8 mouse cellular contexts compared by ENCODE assay signal in genomic region chr14:55540787-55541321, GRCm38 (mm10). TPM values are rescaled to one million over a fixed set of nuclear protein-coding genes. Genes with fewer than 3 reads are reported as not detected.
DNase-seq lines count a peak whose midpoint lies in the region; ATAC-seq and TF ChIP-seq lines count a peak whose summit lies in the region.

No protein-coding gene starts in this region.

- H3K27ac ChIP-seq in embryonic facial prominence, embryonic 13.5 days: peak overlapping the region; percentile 91
- H3K27ac ChIP-seq in heart, adult 2 months: peak overlapping the region; percentile 92
- no peak overlapping the region for H3K27ac ChIP-seq in liver, adult 2 months (replicated peaks; ENCODE audit: insufficient read depth, low read depth, low read length)
- peak overlapping the region; percentile 75 for H3K27ac ChIP-seq in stomach, embryonic 14.5 days (ENCODE audit: low read length)

- peak overlapping the region; percentile 61 for H3K4me3 ChIP-seq in embryonic facial prominence, embryonic 13.5 days
- H3K4me3 ChIP-seq in heart, adult 2 months: peak overlapping the region; percentile 80
- peak overlapping the region; percentile 74 for H3K4me3 ChIP-seq in liver, adult 2 months (ENCODE audit: insufficient read depth, low read depth, low read length)
- peak overlapping the region; percentile 47 for H3K4me3 ChIP-seq in stomach, embryonic 14.5 days (ENCODE audit: low read depth, low read length)

- no peak for TF ChIP-seq EP300 in heart, adult 2 months (IDR thresholded peaks at IDR 0.05; ENCODE audit: insufficient read depth, low read depth, low read length)

- 2% methylated on average over 10 of the region's 10 CpGs for WGBS in embryonic facial prominence, embryonic 13.5 days
- 11% methylated on average over 10 of the region's 10 CpGs for WGBS in heart, adult 2 months
- WGBS in liver, adult 2 months: 33% methylated on average over 10 of the region's 10 CpGs
- WGBS in stomach, embryonic 14.5 days: 0% methylated on average over 10 of the region's 10 CpGs

- H3K36me3 ChIP-seq in embryonic facial prominence, embryonic 13.5 days: peaks cover 26% of the 10 kb centered on the region
- no peaks in the 10 kb centered on the region for H3K36me3 ChIP-seq in heart, adult 2 months (ENCODE audit: control insufficient read depth, insufficient read depth, low read length)
- no peaks in the 10 kb centered on the region for H3K36me3 ChIP-seq in liver, adult 2 months (ENCODE audit: control insufficient read depth, insufficient read depth, low read length)
- peaks cover 27% of the 10 kb centered on the region for H3K36me3 ChIP-seq in stomach, embryonic 14.5 days (ENCODE audit: control insufficient read depth, insufficient read depth, low read length)

- no peaks in the 10 kb centered on the region for H3K79me2 ChIP-seq in heart, adult 2 months (replicated peaks; ENCODE audit: control insufficient read depth, insufficient read depth, low read length)
- H3K79me2 ChIP-seq in liver, adult 2 months (ENCODE audit: control insufficient read depth, insufficient read depth, low read length): no peaks in the 10 kb centered on the region

- DNase-seq in 3134 (ENCODE audit: extremely low read depth, insufficient read length, low spot score): peak; percentile 77
- DNase-seq in adrenal gland, adult 2 months: peak; percentile 84
- DNase-seq in heart, adult 2 months: peak; percentile 87 to 91
- peak; percentile 66 to 71 for DNase-seq in kidney, adult 8-10 months
- DNase-seq in liver, adult 2 months (ENCODE audit: extremely low read depth, low read depth, low spot score): no peak
- peak; percentile 12 to 62 for DNase-seq in natural killer cell, adult 2 months (ENCODE audit: low spot score in 2 of 2)

- H3K4me2 ChIP-seq in embryonic facial prominence, embryonic 13.5 days: peak overlapping the region; percentile 82
- peak overlapping the region; percentile 78 for H3K4me2 ChIP-seq in stomach, embryonic 14.5 days (replicated peaks; ENCODE audit: low read depth, low read length)

- H3K9ac ChIP-seq in embryonic facial prominence, embryonic 13.5 days: peak overlapping the region; percentile 83
- H3K9ac ChIP-seq in heart, adult 2 months (ENCODE audit: low read depth, low read length): peak overlapping the region; percentile 74
- peak overlapping the region; percentile 61 for H3K9ac ChIP-seq in liver, adult 2 months (ENCODE audit: low read depth, low read length)
- H3K9ac ChIP-seq in stomach, embryonic 14.5 days (replicated peaks; ENCODE audit: low read depth, low read length): peak overlapping the region; percentile 31

- H3K27me3 ChIP-seq in embryonic facial prominence, embryonic 13.5 days: 0 out of 2 replicates have a peak, but pooled peaks cover 2% of the 10 kb centered on the region
- no peaks in the 10 kb centered on the region for H3K27me3 ChIP-seq in heart, adult 2 months (ENCODE audit: control insufficient read depth, insufficient read depth, low read length)
- no peaks in the 10 kb centered on the region for H3K27me3 ChIP-seq in liver, adult 2 months (ENCODE audit: control insufficient read depth, insufficient read depth, low read length)
- H3K27me3 ChIP-seq in stomach, embryonic 14.5 days (ENCODE audit: control insufficient read depth, insufficient read depth, low read length): no peaks in the 10 kb centered on the region

- ATAC-seq in embryonic facial prominence, embryonic 13.5 days (ENCODE audit: insufficient number of reproducible peaks, insufficient read depth, low FRiP score, low TSS enrichment, low read depth): peak; percentile 53
- ATAC-seq in stomach, embryonic 14.5 days (ENCODE audit: insufficient number of reproducible peaks, insufficient read depth, low FRiP score, low read depth): peak; percentile 46

- TF ChIP-seq CTCF in heart, adult 2 months (IDR thresholded peaks at IDR 0.05): no peak
- TF ChIP-seq CTCF in liver, adult 2 months (IDR thresholded peaks at IDR 0.05; ENCODE audit: low read depth, low read length): no peak

- peaks cover 19% of the 10 kb centered on the region for H3K4me1 ChIP-seq in embryonic facial prominence, embryonic 13.5 days
- H3K4me1 ChIP-seq in heart, adult 2 months (ENCODE audit: control insufficient read depth, insufficient read depth, low read length): peaks cover 1% of the 10 kb centered on the region
- no peaks in the 10 kb centered on the region for H3K4me1 ChIP-seq in liver, adult 2 months (ENCODE audit: control insufficient read depth, insufficient read depth, low read length)
- H3K4me1 ChIP-seq in stomach, embryonic 14.5 days (ENCODE audit: control insufficient read depth, insufficient read depth, low read length): peaks cover 9% of the 10 kb centered on the region

- H3K9me3 ChIP-seq in embryonic facial prominence, embryonic 13.5 days: no peaks in the 10 kb centered on the region
- H3K9me3 ChIP-seq in stomach, embryonic 14.5 days (ENCODE audit: control insufficient read depth, low read depth, low read length): no peaks in the 10 kb centered on the region

- no peak for TF ChIP-seq POLR2A in heart, adult 2 months (IDR thresholded peaks at IDR 0.05; ENCODE audit: insufficient read depth, low read depth, low read length)
- no peak for TF ChIP-seq POLR2A in liver, adult 2 months (IDR thresholded peaks at IDR 0.05; ENCODE audit: extremely low read depth, insufficient read depth, low read length)

- intact Hi-C loops in heart, adult 2 months (cut with DNase I): loop anchor here (2.0 kb wide), 1 partner anchor 18 kb away; no protein-coding TSS in a partner anchor

RNA-seq across cellular contexts. Expression of gene Pck2, which starts 0.8 kb away (rescaled TPM):
- 10 to 100 TPM; 21.3 to 28.6 TPM for total RNA-seq in adrenal gland, adult 2 months (2021)
- polyA plus RNA-seq in adrenal gland, adult 2 months (2012; rRNA removed): 47.7 and 50.9 TPM in 2 replicates
- polyA plus RNA-seq in embryonic facial prominence, embryonic 13.5 days (2015; fragmentation: Nextera tagmentation; extraction: Ambion mirVana): 35.0 and 38.4 TPM in 2 replicates
- 1 to 10 TPM; 9.0 to 9.4 TPM for total RNA-seq in heart, adult 2 months (2021)
- polyA plus RNA-seq in heart, adult 2 months (2012; rRNA removed): 13.3 and 15.3 TPM in 2 replicates
- total RNA-seq in liver, adult 2 months (2014; rRNA removed): 1.2 and 3.2 TPM in 2 replicates
- polyA plus RNA-seq in liver, adult 2 months (2012; rRNA removed): 2.4 and 7.3 TPM in 2 replicates
- 43.4 and 44.0 TPM in 2 replicates for polyA plus RNA-seq in stomach, embryonic 14.5 days (2014; fragmentation: Nextera tagmentation; extraction: Ambion mirVana)

RNA-seq across cellular contexts. Expression of gene Nrl, which starts 16.1 kb away (rescaled TPM):
- not detected for total RNA-seq in adrenal gland, adult 2 months (2021)
- polyA plus RNA-seq in adrenal gland, adult 2 months (2012; rRNA removed): not detected in 2 replicates
- not detected in 2 replicates for polyA plus RNA-seq in embryonic facial prominence, embryonic 13.5 days (2015; fragmentation: Nextera tagmentation; extraction: Ambion mirVana)
- not detected for total RNA-seq in heart, adult 2 months (2021)
- not detected in 2 replicates for polyA plus RNA-seq in heart, adult 2 months (2012; rRNA removed)
- total RNA-seq in liver, adult 2 months (2014; rRNA removed): not detected in 2 replicates
- polyA plus RNA-seq in liver, adult 2 months (2012; rRNA removed): not detected in 2 replicates
- not detected in 2 replicates for polyA plus RNA-seq in stomach, embryonic 14.5 days (2014; fragmentation: Nextera tagmentation; extraction: Ambion mirVana)

RNA-seq across cellular contexts. Expression of gene Dcaf11, which starts 19.0 kb away (rescaled TPM):
- total RNA-seq in adrenal gland, adult 2 months (2021): 100 to 1,000 TPM; 102 to 157 TPM
- 107 and 139 TPM in 2 replicates for polyA plus RNA-seq in adrenal gland, adult 2 months (2012; rRNA removed)
- polyA plus RNA-seq in embryonic facial prominence, embryonic 13.5 days (2015; fragmentation: Nextera tagmentation; extraction: Ambion mirVana): 57.3 and 66.5 TPM in 2 replicates
- 100 to 1,000 TPM; 136 to 160 TPM for total RNA-seq in heart, adult 2 months (2021)
- 151 and 186 TPM in 2 replicates for polyA plus RNA-seq in heart, adult 2 months (2012; rRNA removed)
- 305 and 330 TPM in 2 replicates for total RNA-seq in liver, adult 2 months (2014; rRNA removed)
- polyA plus RNA-seq in liver, adult 2 months (2012; rRNA removed): 263 and 363 TPM in 2 replicates
- 67.6 and 69.6 TPM in 2 replicates for polyA plus RNA-seq in stomach, embryonic 14.5 days (2014; fragmentation: Nextera tagmentation; extraction: Ambion mirVana)

RNA-seq across cellular contexts. Expression of gene A730061H03Rik, which starts 19.4 kb away (rescaled TPM):
- 1 to 10 TPM in 1 of 2 experiments, not detected in 1; 1.2 TPM for total RNA-seq in adrenal gland, adult 2 months (2021)
- polyA plus RNA-seq in adrenal gland, adult 2 months (2012; rRNA removed): 3.8 and 4.2 TPM in 2 replicates
- polyA plus RNA-seq in embryonic facial prominence, embryonic 13.5 days (2015; fragmentation: Nextera tagmentation; extraction: Ambion mirVana): 0.74 and 0.87 TPM in 2 replicates
- total RNA-seq in heart, adult 2 months (2021): not detected
- polyA plus RNA-seq in heart, adult 2 months (2012; rRNA removed): 0.74 and 1.2 TPM in 2 replicates
- not detected in 2 replicates for total RNA-seq in liver, adult 2 months (2014; rRNA removed)
- polyA plus RNA-seq in liver, adult 2 months (2012; rRNA removed): 0.42 and 0.62 TPM in 2 replicates
- 0.91 and 1.2 TPM in 2 replicates for polyA plus RNA-seq in stomach, embryonic 14.5 days (2014; fragmentation: Nextera tagmentation; extraction: Ambion mirVana)

RNA-seq across cellular contexts. Expression of gene Cpne6, which starts 30.6 kb away (rescaled TPM):
- total RNA-seq in adrenal gland, adult 2 months (2021): not detected
- 0.13 and 0.33 TPM in 2 replicates for polyA plus RNA-seq in adrenal gland, adult 2 months (2012; rRNA removed)
- polyA plus RNA-seq in embryonic facial prominence, embryonic 13.5 days (2015; fragmentation: Nextera tagmentation; extraction: Ambion mirVana): 0.60 and 0.83 TPM in 2 replicates
- total RNA-seq in heart, adult 2 months (2021): not detected
- 0.25 and 0.26 TPM in 2 replicates for polyA plus RNA-seq in heart, adult 2 months (2012; rRNA removed)
- not detected in 2 replicates for total RNA-seq in liver, adult 2 months (2014; rRNA removed)
- not detected in 2 replicates for polyA plus RNA-seq in liver, adult 2 months (2012; rRNA removed)
- polyA plus RNA-seq in stomach, embryonic 14.5 days (2014; fragmentation: Nextera tagmentation; extraction: Ambion mirVana): 0.19 and 0.24 TPM in 2 replicates

Comparison
In these comparisons a context has a peak if more than half of its experiments do, and no peak if none do; other contexts are left out.
1. H3K9ac ChIP-seq: peak in every context shown above with its lines; median percentile 83 in embryonic facial prominence, embryonic 13.5 days; 74 in heart, adult 2 months; 61 in liver, adult 2 months; 31 in stomach, embryonic 14.5 days.